Mouse (Mus musculus) T-cell, adult 2 months (primary cell): ENCODE measurements at regions not wholly inside any gene's neighbourhood (a gene's known extent, or its start where the extent isn't known, plus 50 kb on each side); places are given as distances from the start of the nearest gene placed in this dataset.

Experiments
- DNase-seq: peaks from one replicate; pipeline ENCODE4 v3.0.0; 2022; ENCODE audit warnings: low spot score

DNA sequence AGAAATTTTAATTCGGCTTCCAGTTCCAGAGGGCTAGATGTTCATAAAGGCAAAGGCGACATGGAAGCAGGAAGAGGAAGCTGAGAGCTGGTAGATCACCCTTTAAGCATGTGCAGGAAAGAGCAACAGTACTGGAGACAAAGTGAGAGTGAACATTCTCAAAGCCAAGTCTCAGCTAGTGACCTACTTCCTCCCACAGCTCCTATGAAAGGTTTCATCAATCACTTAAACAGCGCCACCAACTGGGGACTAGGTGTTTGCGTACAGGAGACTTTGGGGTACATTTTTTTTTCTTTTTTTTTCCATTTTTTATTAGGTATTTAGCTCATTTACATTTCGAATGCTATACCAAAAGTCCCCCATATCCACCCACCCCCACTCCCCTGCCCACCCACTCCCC is 61.7 kb upstream of the Gucy1a1 start:
- peak; percentile 32 for DNase-seq
